Comparison of ENCODE assay signal across 9 mouse cellular contexts in the genomic region with DNA sequence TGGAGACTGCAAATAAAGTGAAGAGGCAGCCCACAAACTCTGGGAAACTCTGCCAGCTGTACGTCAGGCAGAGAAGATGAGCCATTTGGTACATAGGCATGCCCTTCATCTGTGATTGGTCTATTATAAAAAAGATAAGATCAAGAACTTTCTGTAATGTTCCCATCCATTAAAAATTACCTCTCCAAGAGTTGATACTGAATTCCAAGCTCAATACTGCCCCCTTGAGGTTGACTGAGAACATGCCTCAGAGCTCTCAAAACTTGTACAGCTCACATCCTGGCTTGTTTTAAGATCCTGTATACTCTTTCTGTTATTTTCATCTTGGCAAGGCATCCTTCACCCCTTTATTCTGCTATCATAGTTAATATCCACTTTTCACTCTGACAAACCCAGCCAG. TPM values are rescaled to one million over a fixed set of nuclear protein-coding genes. Genes with fewer than 3 reads are reported as not detected.
A peak's percentile ranks its signal among the peaks of the same experiment; 100 is the strongest.
DNase-seq lines count a peak whose midpoint lies in the region; ATAC-seq and TF ChIP-seq lines count a peak whose summit lies in the region.
"Had no signal": no experiment of that assay in that cellular context is flagged by ENCODE, and none has a peak within 500 bp of the region (broad histone marks: within the 10 kb centered on the region; RNA-seq: fewer than 3 reads in every experiment).

No protein-coding gene starts in this region.

- H3K9ac ChIP-seq in midbrain, embryonic 15.5 days: no peak overlapping the region

- TF ChIP-seq CTCF in Patski (IDR thresholded peaks at IDR 0.05): peak; percentile 39

- POLR2A ChIA-PET in Patski (lab: Charles Lee): no interaction called here

- H3K9me3 ChIP-seq in midbrain, embryonic 10.5 days (replicated peaks): no peaks in the 10 kb centered on the region
- no peaks in the 10 kb centered on the region for H3K9me3 ChIP-seq in midbrain, embryonic 15.5 days

- no peak overlapping the region for H3K27ac ChIP-seq in midbrain, embryonic 10.5 days (replicated peaks)
- no peak overlapping the region for H3K27ac ChIP-seq in midbrain, embryonic 15.5 days

- DNase-seq in frontal cortex, postnatal 25 days (ENCODE audit: low spot score in 2 of 2): no peak
- peak; percentile 13 for DNase-seq in midbrain, embryonic 10.5 days (ENCODE audit: low spot score)
- DNase-seq in Patski (ENCODE audit: low read depth, low spot score): no peak
- DNase-seq in hindlimb bud, embryonic 11.5 days (ENCODE audit: extremely low spot score, low read depth, low spot score): peak; percentile 30
- DNase-seq in retina, embryonic 14.5 days (ENCODE audit: low spot score): peak; percentile 69
- no peak for DNase-seq in ovary, postnatal 36 days (ENCODE audit: low spot score)

- H3K36me3 ChIP-seq in midbrain, embryonic 10.5 days: no peaks in the 10 kb centered on the region
- H3K36me3 ChIP-seq in midbrain, embryonic 15.5 days (replicated peaks): no peaks in the 10 kb centered on the region

- H3K4me3 ChIP-seq in midbrain, embryonic 10.5 days: no peak overlapping the region
- no peak overlapping the region for H3K4me3 ChIP-seq in midbrain, embryonic 15.5 days

- peak; percentile 62 for ATAC-seq in frontal cortex, adult (ENCODE audit: low TSS enrichment)
- ATAC-seq in midbrain, embryonic 15.5 days (replicated peaks): no peak
- no peak for ATAC-seq in Patski

- in situ Hi-C loops in Patski (cut with MboI; ENCODE audit: low pct_unique_long_range_greater_than_20kb): no loop called here

- no peak overlapping the region for H3K4me2 ChIP-seq in midbrain, embryonic 15.5 days

- CTCF ChIA-PET in Patski (lab: Charles Lee): no interaction called here

- H3K4me1 ChIP-seq in midbrain, embryonic 10.5 days: no peaks in the 10 kb centered on the region
- no peaks in the 10 kb centered on the region for H3K4me1 ChIP-seq in midbrain, embryonic 15.5 days

- no peaks in the 10 kb centered on the region for H3K27me3 ChIP-seq in midbrain, embryonic 10.5 days (ENCODE audit: low read depth, poor library complexity, severe bottlenecking)
- no peaks in the 10 kb centered on the region for H3K27me3 ChIP-seq in midbrain, embryonic 15.5 days (replicated peaks)
- H3K27me3 ChIP-seq in Patski: no peaks in the 10 kb centered on the region

- 76% methylated on average over 1 of the region's 1 CpGs for WGBS in midbrain, embryonic 10.5 days
- WGBS in midbrain, embryonic 15.5 days: 61% methylated on average over 1 of the region's 1 CpGs

RNA-seq across cellular contexts. Expression of gene Hbb-bt, which starts 6.9 kb away (rescaled TPM):
- polyA plus RNA-seq in midbrain, embryonic 10.5 days (2016; fragmentation: Nextera tagmentation; extraction: Ambion mirVana): 191 and 345 TPM in 2 replicates
- 1,363 and 1,680 TPM in 2 replicates for polyA plus RNA-seq in midbrain, embryonic 15.5 days (2015; fragmentation: Nextera tagmentation; extraction: Ambion mirVana)
- not detected for polyA plus RNA-seq in Patski (2021)

RNA-seq across cellular contexts. Expression of gene Olfr67, which starts 15.2 kb away (rescaled TPM):
- not detected in 2 replicates for polyA plus RNA-seq in midbrain, embryonic 10.5 days (2016; fragmentation: Nextera tagmentation; extraction: Ambion mirVana)
- not detected in 2 replicates for polyA plus RNA-seq in midbrain, embryonic 15.5 days (2015; fragmentation: Nextera tagmentation; extraction: Ambion mirVana)
- polyA plus RNA-seq in Patski (2021): not detected
- polyA plus RNA-seq: spleen, adult 2 months had no signal

RNA-seq across cellular contexts. Expression of gene Hbb-bs, which starts 21.0 kb away (rescaled TPM):
- polyA plus RNA-seq in midbrain, embryonic 10.5 days (2016; fragmentation: Nextera tagmentation; extraction: Ambion mirVana): 74.3 and 117 TPM in 2 replicates
- polyA plus RNA-seq in midbrain, embryonic 15.5 days (2015; fragmentation: Nextera tagmentation; extraction: Ambion mirVana): 4,007 and 5,156 TPM in 2 replicates
- not detected for polyA plus RNA-seq in Patski (2021)

RNA-seq across cellular contexts. Expression of gene Olfr68, which starts 27.4 kb away (rescaled TPM):
- not detected in 2 replicates for polyA plus RNA-seq in midbrain, embryonic 10.5 days (2016; fragmentation: Nextera tagmentation; extraction: Ambion mirVana)
- not detected in 2 replicates for polyA plus RNA-seq in midbrain, embryonic 15.5 days (2015; fragmentation: Nextera tagmentation; extraction: Ambion mirVana)
- polyA plus RNA-seq in Patski (2021): not detected
- polyA plus RNA-seq: spleen, adult 2 months had no signal

RNA-seq across cellular contexts. Expression of gene Hbb-bh2, which starts 33.5 kb away (rescaled TPM):
- 0.23 TPM in 1 of 2 replicates, not detected in the other for polyA plus RNA-seq in midbrain, embryonic 10.5 days (2016; fragmentation: Nextera tagmentation; extraction: Ambion mirVana)
- polyA plus RNA-seq in midbrain, embryonic 15.5 days (2015; fragmentation: Nextera tagmentation; extraction: Ambion mirVana): not detected in 2 replicates
- polyA plus RNA-seq in Patski (2021): not detected
- polyA plus RNA-seq: spleen, adult 2 months had no signal

Comparison
In these comparisons a context has a peak if more than half of its experiments do, and no peak if none do; other contexts are left out.
1. DNase-seq: peak in midbrain, embryonic 10.5 days (single experiment), hindlimb bud, embryonic 11.5 days (single experiment) and retina, embryonic 14.5 days (single experiment); none in frontal cortex, postnatal 25 days (0 of 2), Patski (single experiment) and ovary, postnatal 36 days (single experiment).
2. RNA of gene Hbb-bt, which starts 6.9 kb away (polyA plus RNA-seq): 1,363 to 1,680 TPM in midbrain, embryonic 15.5 days and 191 to 345 TPM in midbrain, embryonic 10.5 days; not detected in Patski (single experiment); every median in the first group is over 100 times any median in the second.
3. RNA of gene Hbb-bs, which starts 21.0 kb away (polyA plus RNA-seq): 4,007 to 5,156 TPM in midbrain, embryonic 15.5 days and 74.3 to 117 TPM in midbrain, embryonic 10.5 days; not detected in Patski (single experiment); every median in the first group is over 10 times any median in the second.